Mouse (Mus musculus) hindbrain, embryonic 13.5 days (tissue): ENCODE measurements around the gene Plppr3. TPM values are rescaled to one million over a fixed set of nuclear protein-coding genes. Genes with fewer than 3 reads are reported as not detected.

ENCODE experiments used
- ATAC-seq: fragments of 200-750 bp; cut with Nextera tagmentation; 2 replicates; pipeline ENCODE4 v1.8.0; 2017; ENCODE audit warnings: moderate TSS enrichment; ENCODE audit not compliant: low FRiP score
- H3K27ac ChIP-seq: fragments of 300-500 bp; sonication (generic); 2 replicates; pipeline ENCODE4 v1.5.1; 2015; ENCODE audit warnings: inconsistent platforms, mild to moderate bottlenecking, moderate library complexity
- H3K27me3 ChIP-seq: fragments of 300-500 bp; sonication (generic); 2 replicates; pipeline ENCODE4 v1.6.1; 2015; ENCODE audit warnings: mild to moderate bottlenecking, inconsistent platforms
- H3K36me3 ChIP-seq: fragments of 300-500 bp; sonication (generic); 2 replicates; pipeline ENCODE4 v1.6.1; 2015; ENCODE audit warnings: mild to moderate bottlenecking, inconsistent platforms
- H3K4me1 ChIP-seq: fragments of 300-500 bp; sonication (generic); replicated peaks from 2 replicates; pipeline ENCODE4 v1.6.1; 2015; ENCODE audit warnings: inconsistent platforms
- H3K4me2 ChIP-seq: fragments of 300-500 bp; sonication (generic); 2 replicates; pipeline ENCODE4 v1.6.1; 2015; ENCODE audit warnings: inconsistent platforms, mild to moderate bottlenecking, moderate library complexity
- H3K4me3 ChIP-seq: fragments of 300-500 bp; sonication (generic); 2 replicates; pipeline ENCODE4 v1.5.1; 2015; ENCODE audit warnings: mild to moderate bottlenecking, inconsistent platforms
- H3K9ac ChIP-seq: fragments of 300-500 bp; sonication (generic); 2 replicates; pipeline ENCODE4 v1.6.1; 2015; ENCODE audit warnings: mild to moderate bottlenecking, inconsistent platforms
- H3K9me3 ChIP-seq: fragments of 300-500 bp; sonication (generic); 2 replicates; pipeline ENCODE4 v1.6.1; 2016; ENCODE audit warnings: inconsistent platforms
- WGBS: fragments of 180-500 bp; shearing (Covaris S2); methylation state at CpG from one replicate; pipeline ENCODE4 v1.1.7; 2015; 5-methylcytosine and 5-hydroxymethylcytosine counted together
- polyA plus RNA-seq: library from polyadenylated mRNA; unstranded; fragments of >200 nt; fragmentation: Nextera tagmentation; extraction: Ambion mirVana; gene quantifications from 2 replicates; pipeline ENCODE4 v1.2.1, GENCODE M21; 2015

Gene Plppr3
- 396 and 407 TPM in 2 replicates for polyA plus RNA-seq

- peak within 1 kb of the TSS; percentile 97 for H3K9ac ChIP-seq
Observed at GRCm38 (mm10) chr10:79874290-79874862, at the start of gene Plppr3, which contains the start of gene Prtn3. Plppr3 (minus strand) TSS chr10:79874634. Prtn3 (plus strand) TSS chr10:79874476.

GRCm38 (mm10) chr10:79921572-79921971 is 47.1 kb upstream of the Plppr3 start:
- Histone ChIP-seq H3K4me2 (peak overlapping the region; percentile 50), H3K27ac (no peak overlapping the region), H3K9me3 (no peaks in the 10 kb centered on the region), H3K36me3 (no peaks in the 10 kb centered on the region), H3K27me3 (peaks cover 75% of the 10 kb centered on the region), H3K4me1 (peaks cover 54% of the 10 kb centered on the region), H3K9ac (peak overlapping the region; percentile 58), H3K4me3 (peak overlapping the region; percentile 30)
- no peak for ATAC-seq
- WGBS: under 1% methylated on average over 34 of the region's 34 CpGs

More at GRCm38 (mm10) chr10:79874290-79874862, at the start of gene Plppr3, which contains the start of gene Prtn3:
- ATAC-seq: peak; percentile 91
- Histone ChIP-seq H3K4me1 (peaks cover 48% of the 10 kb centered on the region), H3K4me2 (peak within 1 kb of the TSS; percentile 98), H3K27me3 (no peaks in the 10 kb centered on the region), H3K4me3 (peak within 1 kb of the TSS; percentile 63), H3K27ac (peak within 1 kb of the TSS; percentile 96), H3K36me3 (peaks cover 25% of the 10 kb centered on the region), H3K9me3 (no peaks in the 10 kb centered on the region)
- WGBS: under 1% methylated on average over 42 of the region's 57 CpGs

- WGBS: 4% methylated on average over 41 of the region's 41 CpGs
- peak within 1 kb of the TSS; percentile 30 for H3K4me3 ChIP-seq
- ATAC-seq: no peak
Observed at GRCm38 (mm10) chr10:79920958-79921535, 46.6 kb upstream of the Plppr3 start, which contains the start of gene R3hdm4. R3hdm4 (minus strand) TSS chr10:79921208.

GRCm38 (mm10) chr10:79920056-79920890 is 45.8 kb upstream of the Plppr3 start:
- no peak overlapping the region for H3K9ac ChIP-seq
- H3K27me3 ChIP-seq: peaks cover 75% of the 10 kb centered on the region
- peak overlapping the region; percentile 50 for H3K4me2 ChIP-seq
- H3K4me1 ChIP-seq: peaks cover 52% of the 10 kb centered on the region
- WGBS: 18% methylated on average over 25 of the region's 26 CpGs
- ATAC-seq: no peak
- H3K36me3 ChIP-seq: no peaks in the 10 kb centered on the region
- no peak overlapping the region for H3K27ac ChIP-seq
- no peaks in the 10 kb centered on the region for H3K9me3 ChIP-seq
- H3K4me3 ChIP-seq: peak overlapping the region; percentile 30

More at GRCm38 (mm10) chr10:79920958-79921535, 46.6 kb upstream of the Plppr3 start, which contains the start of gene R3hdm4:
- H3K9me3 ChIP-seq: no peaks in the 10 kb centered on the region
- no peaks in the 10 kb centered on the region for H3K36me3 ChIP-seq
- H3K27ac ChIP-seq: no peak within 1 kb of the TSS
- peaks cover 51% of the 10 kb centered on the region for H3K4me1 ChIP-seq
- peak within 1 kb of the TSS; percentile 50 for H3K4me2 ChIP-seq
- peak within 1 kb of the TSS; percentile 58 for H3K9ac ChIP-seq
- H3K27me3 ChIP-seq: peaks cover 75% of the 10 kb centered on the region

GRCm38 (mm10) chr10:79919251-79919849 is 44.9 kb upstream of the Plppr3 start:
- no peak for ATAC-seq
- Histone ChIP-seq H3K4me2 (no peak overlapping the region), H3K4me3 (no peak overlapping the region), H3K4me1 (peaks cover 61% of the 10 kb centered on the region), H3K27ac (no peak overlapping the region), H3K36me3 (no peaks in the 10 kb centered on the region), H3K9me3 (no peaks in the 10 kb centered on the region), H3K27me3 (peaks cover 71% of the 10 kb centered on the region), H3K9ac (peak overlapping the region; percentile 43; the same call in 1 of the 2 replicates)
- WGBS: 4% methylated on average over 21 of the region's 21 CpGs

- ATAC-seq: no peak
- 4% methylated on average over 35 of the region's 35 CpGs for WGBS
- Histone ChIP-seq H3K9ac (peak overlapping the region; percentile 43), H3K4me3 (0 out of 2 replicates have a peak overlapping the region, but pooled peaks have one; percentile 78), H3K4me2 (peak overlapping the region; percentile 20; the same call in 1 of the 2 replicates), H3K4me1 (peaks cover 68% of the 10 kb centered on the region), H3K27ac (no peak overlapping the region), H3K9me3 (no peaks in the 10 kb centered on the region), H3K27me3 (peaks cover 63% of the 10 kb centered on the region), H3K36me3 (0 out of 2 replicates have a peak, but pooled peaks cover under 1% of the 10 kb centered on the region)
Observed at GRCm38 (mm10) chr10:79918231-79919078, 44.0 kb upstream of the Plppr3 start.

GRCm38 (mm10) chr10:79917532-79918100 is 43.2 kb upstream of the Plppr3 start:
- WGBS: 69% methylated on average over 5 of the region's 5 CpGs
- Histone ChIP-seq H3K4me2 (peak overlapping the region; percentile 97), H3K27ac (no peak overlapping the region), H3K4me3 (peak overlapping the region; percentile 78), H3K9ac (peak overlapping the region; percentile 97), H3K27me3 (peaks cover 55% of the 10 kb centered on the region), H3K36me3 (peaks cover 6% of the 10 kb centered on the region), H3K9me3 (no peaks in the 10 kb centered on the region), H3K4me1 (peaks cover 68% of the 10 kb centered on the region)
- no peak for ATAC-seq

- Histone ChIP-seq H3K27me3 (peaks cover 48% of the 10 kb centered on the region), H3K4me1 (peaks cover 68% of the 10 kb centered on the region), H3K9ac (peak within 1 kb of the TSS; percentile 97), H3K27ac (peak within 1 kb of the TSS; percentile 86), H3K4me2 (peak within 1 kb of the TSS; percentile 97), H3K4me3 (peak within 1 kb of the TSS; percentile 78), H3K36me3 (peaks cover 13% of the 10 kb centered on the region), H3K9me3 (no peaks in the 10 kb centered on the region)
- 4% methylated on average over 42 of the region's 42 CpGs for WGBS
- peak; percentile 72 for ATAC-seq
Observed at GRCm38 (mm10) chr10:79916808-79917531, 42.5 kb upstream of the Plppr3 start, which contains the start of gene Kiss1r. Kiss1r (plus strand) TSS chr10:79916971.

GRCm38 (mm10) chr10:79916081-79916480 is 41.6 kb upstream of the Plppr3 start:
- Histone ChIP-seq H3K36me3 (peaks cover 22% of the 10 kb centered on the region), H3K27ac (peak overlapping the region; percentile 86), H3K4me1 (peaks cover 59% of the 10 kb centered on the region), H3K9ac (peak overlapping the region; percentile 97), H3K27me3 (peaks cover 39% of the 10 kb centered on the region), H3K4me2 (peak overlapping the region; percentile 97), H3K9me3 (no peaks in the 10 kb centered on the region), H3K4me3 (peak overlapping the region; percentile 78)
- ATAC-seq: no peak
- 5% methylated on average over 8 of the region's 8 CpGs for WGBS

- ATAC-seq: no peak
Observed at GRCm38 (mm10) chr10:79914948-79915596, 40.6 kb upstream of the Plppr3 start.

More at GRCm38 (mm10) chr10:79914948-79915596, 40.6 kb upstream of the Plppr3 start:
- Histone ChIP-seq H3K9ac (peak overlapping the region; percentile 97), H3K4me2 (peak overlapping the region; percentile 97), H3K36me3 (peaks cover 29% of the 10 kb centered on the region), H3K27ac (no peak overlapping the region), H3K4me3 (0 out of 2 replicates have a peak overlapping the region, but pooled peaks have one; percentile 78), H3K4me1 (peaks cover 49% of the 10 kb centered on the region), H3K27me3 (peaks cover 29% of the 10 kb centered on the region), H3K9me3 (no peaks in the 10 kb centered on the region)
- WGBS: 77% methylated on average over 7 of the region's 7 CpGs
